In the genomic region with DNA sequence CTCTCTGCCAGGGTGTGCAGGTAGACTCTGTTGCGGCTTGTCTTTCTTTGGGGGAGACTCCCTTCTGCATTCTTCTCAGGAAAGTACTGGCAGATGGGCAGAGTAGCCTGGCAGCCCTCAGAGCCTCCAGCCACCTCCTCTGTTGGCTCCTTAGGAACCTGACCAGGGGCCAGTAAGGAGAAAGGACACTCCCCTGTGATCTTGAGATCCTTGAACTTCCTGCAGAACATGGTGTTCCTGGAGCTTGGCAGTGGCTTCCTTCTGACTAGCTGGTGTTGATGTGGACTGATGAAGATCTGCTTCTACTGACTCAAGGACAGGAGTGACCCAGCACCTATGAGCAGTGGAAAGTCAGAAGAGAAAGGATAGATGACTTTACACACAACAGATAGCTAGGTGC, we compare ENCODE assay signal across 30 mouse cellular contexts. TPM values are rescaled to one million over a fixed set of nuclear protein-coding genes. Genes with fewer than 3 reads are reported as not detected.
DNase-seq lines count a peak whose midpoint lies in the region; ATAC-seq lines count a peak whose summit lies in the region.
"Had no signal": no experiment of that assay in that cellular context is flagged by ENCODE, and none has a peak within 500 bp of the region (broad histone marks: within the 10 kb centered on the region; RNA-seq: fewer than 3 reads in every experiment).

No protein-coding gene starts in this region.

- no peak for ATAC-seq in kidney, embryonic 15.5 days (replicated peaks; ENCODE audit: low FRiP score)
- ATAC-seq: CD4-positive, CD25-positive, alpha-beta regulatory T cell, adult 4 months; forebrain, embryonic 13.5 days; forebrain, embryonic 16.5 days; hindbrain, postnatal 0 days had no signal

- H3K36me3 ChIP-seq in kidney, embryonic 15.5 days = no peaks in the 10 kb centered on the region
- H3K36me3 ChIP-seq: embryonic facial prominence, embryonic 10.5 days; embryonic facial prominence, embryonic 13.5 days; forebrain, embryonic 10.5 days; heart, embryonic 15.5 days had no signal

- H3K9ac ChIP-seq in kidney, embryonic 15.5 days = no peak overlapping the region
- H3K9ac ChIP-seq: embryonic facial prominence, embryonic 13.5 days; forebrain, embryonic 13.5 days; heart, embryonic 12.5 days; heart, embryonic 15.5 days; hindbrain, embryonic 14.5 days had no signal

- no peak overlapping the region for H3K4me2 ChIP-seq in kidney, embryonic 15.5 days
- H3K4me2 ChIP-seq: embryonic facial prominence, embryonic 13.5 days; forebrain, embryonic 13.5 days; heart, embryonic 12.5 days; heart, embryonic 15.5 days; hindbrain, embryonic 14.5 days had no signal

- WGBS in kidney, embryonic 15.5 days = 84% methylated on average over 1 of the region's 1 CpGs

- H3K4me1 ChIP-seq in kidney, embryonic 15.5 days = no peaks in the 10 kb centered on the region
- H3K4me1 ChIP-seq: embryonic facial prominence, embryonic 10.5 days; embryonic facial prominence, embryonic 13.5 days; forebrain, embryonic 10.5 days; forebrain, embryonic 13.5 days; heart, embryonic 15.5 days had no signal

- DNase-seq in kidney, postnatal 36 days = peak; percentile 18 to 19
- DNase-seq in ovary, adult 18-20 months (ENCODE audit: low spot score) = peak; percentile 36
- no peak for DNase-seq in ovary, postnatal 10 days (ENCODE audit: low spot score)
- peak; percentile 22 for DNase-seq in gonadal fat pad, adult 2 months (ENCODE audit: low read depth)
- DNase-seq in testis, postnatal 14 days (ENCODE audit: low spot score) = peak; percentile 55
- DNase-seq in spleen, adult 18-20 months = no peak
- DNase-seq: adrenal gland, adult 8-10 months; adrenal gland, postnatal 25 days; cerebellum, adult 11-12 months; cerebellum, adult 8-10 months; cerebellum, postnatal 10 days; cerebellum, postnatal 36 days; embryo, embryonic 11 days; gastrocnemius, postnatal 10 days; gastrocnemius, postnatal 36 days; heart, postnatal 10 days; heart, postnatal 4 days had no signal

- H3K9me3 ChIP-seq in kidney, embryonic 15.5 days (replicated peaks) = no peaks in the 10 kb centered on the region
- H3K9me3 ChIP-seq: embryonic facial prominence, embryonic 10.5 days; embryonic facial prominence, embryonic 13.5 days; forebrain, embryonic 10.5 days; forebrain, embryonic 13.5 days; heart, embryonic 12.5 days; heart, embryonic 15.5 days had no signal

- no peaks in the 10 kb centered on the region for H3K27me3 ChIP-seq in kidney, embryonic 15.5 days
- H3K27me3 ChIP-seq: embryonic facial prominence, embryonic 13.5 days; forebrain, embryonic 13.5 days; heart, embryonic 12.5 days; heart, embryonic 15.5 days had no signal

- H3K4me3 ChIP-seq in kidney, embryonic 15.5 days (replicated peaks) = no peak overlapping the region
- H3K4me3 ChIP-seq: embryonic facial prominence, embryonic 10.5 days; embryonic facial prominence, embryonic 13.5 days; erythroblast, embryonic 14.5 days; forebrain, embryonic 10.5 days; forebrain, embryonic 13.5 days; heart, embryonic 12.5 days; heart, embryonic 15.5 days had no signal

- H3K27ac ChIP-seq in kidney, embryonic 15.5 days = no peak overlapping the region
- H3K27ac ChIP-seq: embryonic facial prominence, embryonic 10.5 days; embryonic facial prominence, embryonic 13.5 days; forebrain, embryonic 10.5 days; forebrain, embryonic 13.5 days; heart, embryonic 15.5 days; hindbrain, embryonic 14.5 days; hindbrain, postnatal 0 days had no signal

RNA-seq across cellular contexts. Expression of gene Gucy1a1, which starts 26.7 kb away (rescaled TPM):
- 63.3 and 65.9 TPM in 2 replicates for polyA plus RNA-seq in kidney, embryonic 15.5 days (2015; fragmentation: Nextera tagmentation; extraction: Ambion mirVana)
- 7.6 and 9.9 TPM in 2 replicates for polyA plus RNA-seq in gonadal fat pad, adult 2 months (2012; rRNA removed)
- polyA plus RNA-seq: C2C12; erythroblast, embryonic 14.5 days had no signal

RNA-seq across cellular contexts. Expression of gene Gucy1b1, which starts 44.4 kb away (rescaled TPM):
- 34.1 and 34.3 TPM in 2 replicates for polyA plus RNA-seq in kidney, embryonic 15.5 days (2015; fragmentation: Nextera tagmentation; extraction: Ambion mirVana)
- 4.8 and 6.1 TPM in 2 replicates for polyA plus RNA-seq in gonadal fat pad, adult 2 months (2012; rRNA removed)
- polyA plus RNA-seq: C2C12; erythroblast, embryonic 14.5 days had no signal

Comparison
In these comparisons a context has a peak if more than half of its experiments do, and no peak if none do; other contexts are left out.
1. DNase-seq: peak in kidney, postnatal 36 days (2 of 2), ovary, adult 18-20 months (single experiment), gonadal fat pad, adult 2 months (single experiment) and testis, postnatal 14 days (single experiment); none in ovary, postnatal 10 days (single experiment) and spleen, adult 18-20 months (0 of 2).